Mouse (Mus musculus) hindbrain, postnatal 0 days (tissue): ENCODE results near the gene Scnm1. TPM values are rescaled to one million over a fixed set of nuclear protein-coding genes. Genes with fewer than 3 reads are reported as not detected.

Experiments
- ATAC-seq: fragments of 200-750 bp; cut with Nextera tagmentation; 2 replicates; pipeline ENCODE4 v1.8.0; 2017; ENCODE audit warnings: mild to moderate bottlenecking, moderate TSS enrichment, moderate library complexity
- DNase-seq: peaks from one replicate; pipeline ENCODE4 v3.0.0-alpha.2; 2015; ENCODE audit warnings: low spot score
- H3K27ac ChIP-seq: fragments of 300-500 bp; sonication (generic); 2 replicates; pipeline ENCODE4 v1.5.1; 2014; ENCODE audit warnings: mild to moderate bottlenecking
- H3K27me3 ChIP-seq: fragments of 300-500 bp; sonication (generic); 2 replicates; pipeline ENCODE4 v1.6.1; 2014; ENCODE audit warnings: low read length, mixed read lengths; ENCODE audit not compliant: insufficient read depth
- H3K36me3 ChIP-seq: fragments of 300-500 bp; sonication (generic); 2 replicates; pipeline ENCODE4 v1.6.1; 2014; ENCODE audit warnings: low read length, mixed read lengths; ENCODE audit not compliant: insufficient read depth
- H3K4me1 ChIP-seq: fragments of 300-500 bp; sonication (generic); 2 replicates; pipeline ENCODE4 v1.6.1; 2014; ENCODE audit warnings: antibody characterized with exemption, low read length, mixed read lengths; ENCODE audit not compliant: insufficient read depth
- H3K4me2 ChIP-seq: fragments of 300-500 bp; sonication (generic); 2 replicates; pipeline ENCODE4 v1.6.1; 2014; ENCODE audit warnings: low read depth, mild to moderate bottlenecking, low read length, moderate library complexity, mixed read lengths
- H3K4me3 ChIP-seq: fragments of 300-500 bp; sonication (generic); 2 replicates; pipeline ENCODE4 v1.5.1; 2014; ENCODE audit warnings: low read length
- H3K9ac ChIP-seq: fragments of 300-500 bp; sonication (generic); replicated peaks from 2 replicates; pipeline ENCODE4 v1.6.1; 2014; ENCODE audit warnings: mild to moderate bottlenecking, low read length, moderate library complexity, mixed read lengths
- H3K9me3 ChIP-seq: fragments of 300-500 bp; sonication (generic); 2 replicates; pipeline ENCODE4 v1.6.1; 2016; ENCODE audit warnings: low read length, mixed read lengths
- CTCF ChIP-seq: IDR thresholded peaks from 2 replicates; pipeline ENCODE4 v1.5.1; 2016; ENCODE audit warnings: antibody characterized with exemption, control low read depth, low read depth
- WGBS: fragments of 180-500 bp; shearing (Covaris S2); extraction: QIAGEN DNeasy Blood & Tissue Kit; methylation state at CpG from one replicate; pipeline ENCODE4 v1.1.7; 2014; 5-methylcytosine and 5-hydroxymethylcytosine counted together
- polyA plus RNA-seq: library from polyadenylated mRNA; unstranded; fragments of >200 nt; fragmentation: Nextera tagmentation; extraction: Ambion mirVana; gene quantifications from 2 replicates; pipeline ENCODE4 v1.2.1, GENCODE M21; 2015
- total RNA-seq: library from RNA; depleted of rRNA; stranded (reverse); fragments of >200 nt; gene quantifications from 2 replicates; pipeline ENCODE4 v1.2.3, GENCODE M21; 2014

The Scnm1 gene
- total and polyA plus RNA-seq, 2 experiments from 2014 or later: 44.6 to 75.7 TPM

DNA sequence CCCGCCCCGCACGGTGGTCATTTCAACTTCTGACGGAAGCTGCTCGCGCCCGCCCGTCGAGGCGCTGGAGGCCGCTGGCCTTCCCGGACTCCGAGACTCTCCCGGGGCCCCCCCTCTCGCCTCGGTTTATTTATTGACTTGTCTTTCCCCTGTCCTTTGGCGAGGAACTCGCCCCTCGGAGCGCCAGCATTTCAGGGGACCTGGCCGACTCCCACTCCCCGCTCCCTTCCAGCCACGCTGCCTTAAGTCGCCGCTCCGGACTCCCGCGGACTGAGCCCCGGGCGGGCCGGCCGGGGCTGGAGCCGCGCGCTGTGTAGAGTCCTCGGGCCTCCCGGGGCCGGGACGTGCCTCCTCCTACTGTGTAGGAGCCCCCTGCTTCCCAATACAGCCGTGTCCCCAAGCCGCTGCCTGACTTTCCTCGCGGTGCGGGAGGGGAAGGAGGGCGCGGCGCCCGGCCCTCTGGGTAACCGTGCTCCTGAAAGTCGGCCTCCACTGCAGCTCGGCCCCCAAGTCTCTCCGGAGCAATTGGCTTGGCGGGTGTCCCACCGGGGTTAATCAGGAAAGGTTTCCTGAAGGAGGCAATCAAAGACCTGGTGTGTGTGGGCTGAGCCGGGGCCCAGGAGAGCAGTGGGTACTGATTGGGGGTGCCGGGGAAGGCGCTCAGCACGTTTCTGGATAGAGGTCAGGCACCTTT is 39.6 kb upstream of the Scnm1 start:
- Histone ChIP-seq H3K27me3 (no peaks in the 10 kb centered on the region), H3K4me1 (no peaks in the 10 kb centered on the region), H3K4me3 (peak overlapping the region; percentile 2; the same call in 1 of the 2 replicates), H3K9me3 (no peaks in the 10 kb centered on the region), H3K27ac (no peak overlapping the region), H3K36me3 (peaks cover 39% of the 10 kb centered on the region), H3K9ac (0 out of 2 replicates have a peak overlapping the region, but pooled peaks have one; percentile 40), H3K4me2 (peak overlapping the region; percentile 48)
- TF ChIP-seq CTCF: no peak
- 11% methylated on average over 58 of the region's 58 CpGs for WGBS
- ATAC-seq (peak; percentile 15; the same call in 1 of the 2 replicates), DNase-seq (peak; percentile 32)

DNA sequence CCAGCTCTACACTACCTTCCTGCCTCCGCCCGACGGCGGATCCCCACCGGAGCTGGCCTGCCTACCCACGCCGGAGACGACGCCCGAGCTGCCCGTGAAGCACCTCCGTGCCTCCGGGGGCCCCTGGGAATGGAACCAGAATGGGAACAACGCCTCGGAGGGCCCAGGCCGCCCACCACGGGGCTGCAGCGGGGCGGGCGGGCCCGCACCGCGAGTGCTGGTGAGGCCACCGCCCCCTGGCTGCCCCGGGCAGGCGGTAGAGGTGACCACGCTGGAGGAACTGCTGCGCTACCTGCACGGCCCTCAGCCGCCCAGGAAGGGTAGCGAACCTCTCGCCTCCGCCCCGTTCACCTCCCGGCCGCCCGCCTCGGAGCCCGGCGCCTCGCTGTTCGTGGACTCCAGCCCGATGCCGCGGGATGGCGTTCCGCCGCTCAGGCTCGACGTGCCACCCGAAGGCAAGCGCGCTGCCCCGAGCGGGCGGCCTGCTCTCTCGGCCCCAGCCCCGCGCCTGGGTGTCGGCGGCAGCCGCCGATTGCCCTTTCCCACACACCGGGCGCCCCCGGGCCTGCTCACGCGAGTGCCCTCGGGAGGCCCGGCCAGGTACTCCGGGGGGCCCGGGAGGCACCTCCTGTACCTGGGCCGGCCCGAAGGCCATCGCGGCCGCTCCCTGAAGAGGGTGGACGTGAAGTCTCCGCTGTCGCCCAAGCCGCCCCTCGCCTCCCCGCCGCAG is 38.9 kb upstream of the Scnm1 start:
- Histone ChIP-seq H3K27ac (no peak overlapping the region), H3K36me3 (peaks cover 47% of the 10 kb centered on the region), H3K4me1 (no peaks in the 10 kb centered on the region), H3K27me3 (no peaks in the 10 kb centered on the region), H3K4me3 (0 out of 2 replicates have a peak overlapping the region, but pooled peaks have one; percentile 2), H3K9me3 (no peaks in the 10 kb centered on the region), H3K9ac (0 out of 2 replicates have a peak overlapping the region, but pooled peaks have one; percentile 33), H3K4me2 (peak overlapping the region; percentile 48; the same call in 1 of the 2 replicates)
- no peak for TF ChIP-seq CTCF
- DNase-seq (no peak), ATAC-seq (no peak)
- WGBS: 34% methylated on average over 69 of the region's 84 CpGs

DNA sequence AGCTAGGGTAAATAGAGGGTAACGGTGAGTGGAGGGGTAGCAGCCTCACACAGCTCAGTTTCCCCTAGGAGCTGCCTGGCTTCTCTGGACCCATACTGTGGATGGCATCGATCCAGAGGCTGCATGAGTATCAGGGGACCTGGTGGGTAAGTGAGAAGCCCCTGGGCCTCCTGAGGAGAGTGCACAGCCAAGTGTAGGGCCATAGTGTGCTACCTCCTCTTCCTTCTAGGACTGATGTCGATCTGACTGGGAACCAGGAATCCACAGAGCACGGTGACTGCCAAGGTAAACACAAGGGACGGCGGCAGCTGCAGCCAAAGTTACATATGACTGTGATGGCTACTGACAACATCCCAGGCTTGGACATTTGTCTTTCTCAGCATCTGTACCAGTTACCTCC is 37.3 kb upstream of the Scnm1 start:
- no peak for ATAC-seq
- H3K27me3 ChIP-seq: no peaks in the 10 kb centered on the region
- WGBS: 80% methylated on average over 6 of the region's 6 CpGs

DNA sequence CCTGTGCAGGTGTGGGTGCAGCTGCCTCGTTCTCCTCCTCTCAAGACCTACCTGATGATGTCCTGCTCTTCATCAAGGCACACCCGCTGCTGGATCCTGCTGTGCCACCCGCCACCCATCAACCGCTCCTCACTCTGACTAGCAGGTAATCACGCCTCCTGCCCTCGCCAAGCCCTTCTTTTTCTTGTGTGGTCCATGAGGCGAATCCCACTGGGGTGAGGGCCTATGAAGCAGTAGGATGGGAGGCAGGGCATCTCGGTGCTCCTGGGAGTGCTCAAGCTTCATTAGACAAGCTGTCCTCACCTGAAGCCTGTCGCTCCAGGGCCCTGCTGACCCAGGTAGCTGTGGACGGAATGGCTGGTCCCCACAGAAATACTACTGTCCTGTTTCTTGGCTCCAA is 36.2 kb upstream of the Scnm1 start:
- Histone ChIP-seq H3K4me1 (no peaks in the 10 kb centered on the region), H3K9ac (no peak overlapping the region), H3K27me3 (no peaks in the 10 kb centered on the region), H3K4me3 (no peak overlapping the region), H3K4me2 (no peak overlapping the region), H3K9me3 (no peaks in the 10 kb centered on the region), H3K27ac (no peak overlapping the region), H3K36me3 (peaks cover 59% of the 10 kb centered on the region)
- ATAC-seq (no peak), DNase-seq (no peak)
- TF ChIP-seq CTCF: no peak
- 87% methylated on average over 10 of the region's 10 CpGs for WGBS

More for the DNA sequence above, 37.3 kb upstream of the Scnm1 start:
- H3K9me3 ChIP-seq: no peaks in the 10 kb centered on the region
- H3K4me1 ChIP-seq: no peaks in the 10 kb centered on the region
- DNase-seq: no peak
- H3K4me2 ChIP-seq: no peak overlapping the region
- H3K9ac ChIP-seq: no peak overlapping the region
- H3K27ac ChIP-seq: no peak overlapping the region
- peaks cover 57% of the 10 kb centered on the region for H3K36me3 ChIP-seq
- no peak for TF ChIP-seq CTCF
- H3K4me3 ChIP-seq: no peak overlapping the region

DNA sequence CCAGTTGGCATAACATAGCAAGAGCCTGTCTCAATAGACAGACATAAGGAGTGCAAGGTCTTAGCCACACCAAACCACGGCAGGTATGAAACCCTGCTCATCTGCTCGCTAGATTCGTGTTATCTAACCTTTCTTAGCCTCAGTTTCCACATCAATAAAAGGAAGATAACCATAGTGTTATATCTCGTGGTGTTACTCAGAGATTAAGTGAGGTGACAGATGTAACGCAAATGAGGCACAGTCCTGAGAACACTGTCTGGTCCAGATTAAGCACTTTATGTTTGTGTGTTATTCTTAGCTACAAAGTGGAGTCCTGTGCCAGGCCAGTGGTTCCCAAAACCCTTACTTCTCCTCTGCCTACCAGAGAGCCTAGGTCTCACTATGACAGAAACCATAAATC is 31.0 kb upstream of the Scnm1 start:
- Histone ChIP-seq H3K4me3 (no peak overlapping the region), H3K4me1 (peaks cover 14% of the 10 kb centered on the region), H3K4me2 (no peak overlapping the region), H3K27ac (no peak overlapping the region), H3K9me3 (no peaks in the 10 kb centered on the region), H3K27me3 (no peaks in the 10 kb centered on the region), H3K36me3 (peaks cover 34% of the 10 kb centered on the region), H3K9ac (no peak overlapping the region)
- no peak for TF ChIP-seq CTCF
- ATAC-seq (no peak), DNase-seq (no peak)
- WGBS: 81% methylated on average over 5 of the region's 5 CpGs

DNA sequence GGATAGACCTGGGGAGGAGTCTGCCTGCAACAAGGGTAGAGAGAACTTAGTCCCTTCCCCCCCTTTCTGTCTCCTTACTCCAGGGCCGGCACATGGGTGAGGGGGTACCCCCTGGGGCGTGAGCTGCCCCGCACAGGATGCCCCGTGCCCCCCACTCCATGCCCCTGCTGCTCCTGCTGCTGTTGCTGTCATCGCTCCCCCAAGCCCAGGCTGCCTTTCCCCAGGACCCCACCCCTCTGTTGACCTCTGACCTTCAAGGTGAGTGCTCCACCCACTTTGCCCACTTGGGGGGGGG is 30.4 kb upstream of the Scnm1 start:
- H3K9ac ChIP-seq: no peak overlapping the region
- no peak for TF ChIP-seq CTCF
- peaks cover 14% of the 10 kb centered on the region for H3K4me1 ChIP-seq
- H3K9me3 ChIP-seq: no peaks in the 10 kb centered on the region
- no peaks in the 10 kb centered on the region for H3K27me3 ChIP-seq
- ATAC-seq: no peak
- no peak for DNase-seq
- peaks cover 27% of the 10 kb centered on the region for H3K36me3 ChIP-seq
- H3K4me2 ChIP-seq: peak overlapping the region; percentile 83; the same call in 1 of the 2 replicates
- H3K27ac ChIP-seq: 0 out of 2 replicates have a peak overlapping the region, but pooled peaks have one; percentile 5
- no peak overlapping the region for H3K4me3 ChIP-seq
- WGBS: 61% methylated on average over 3 of the region's 5 CpGs
